Mouse (Mus musculus): ENCODE data around the gene Ifitm2.

The Ifitm2 gene

DNA sequence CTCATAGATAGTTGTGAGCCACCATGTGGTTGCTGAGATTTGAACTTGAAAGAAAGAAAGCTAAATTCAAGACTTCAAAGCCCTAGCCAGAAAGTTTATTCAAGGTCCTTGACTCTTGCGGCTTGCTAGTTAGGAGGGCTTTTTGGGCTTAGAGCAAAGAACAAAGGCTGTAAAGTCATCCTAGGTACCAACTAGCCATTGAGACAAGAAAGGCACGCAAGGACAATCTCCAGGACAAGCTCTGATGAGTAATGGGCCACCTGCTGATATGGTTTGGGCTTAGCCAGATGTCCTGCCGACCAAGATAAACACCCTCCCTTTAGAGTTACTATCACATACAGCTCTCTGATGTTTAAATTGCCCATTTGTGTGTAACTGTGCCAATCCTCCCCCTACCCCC lies 12.9 kb upstream of the Ifitm2 start:
- WGBS: 53% methylated on average over 3 of the region's 3 CpGs

DNA sequence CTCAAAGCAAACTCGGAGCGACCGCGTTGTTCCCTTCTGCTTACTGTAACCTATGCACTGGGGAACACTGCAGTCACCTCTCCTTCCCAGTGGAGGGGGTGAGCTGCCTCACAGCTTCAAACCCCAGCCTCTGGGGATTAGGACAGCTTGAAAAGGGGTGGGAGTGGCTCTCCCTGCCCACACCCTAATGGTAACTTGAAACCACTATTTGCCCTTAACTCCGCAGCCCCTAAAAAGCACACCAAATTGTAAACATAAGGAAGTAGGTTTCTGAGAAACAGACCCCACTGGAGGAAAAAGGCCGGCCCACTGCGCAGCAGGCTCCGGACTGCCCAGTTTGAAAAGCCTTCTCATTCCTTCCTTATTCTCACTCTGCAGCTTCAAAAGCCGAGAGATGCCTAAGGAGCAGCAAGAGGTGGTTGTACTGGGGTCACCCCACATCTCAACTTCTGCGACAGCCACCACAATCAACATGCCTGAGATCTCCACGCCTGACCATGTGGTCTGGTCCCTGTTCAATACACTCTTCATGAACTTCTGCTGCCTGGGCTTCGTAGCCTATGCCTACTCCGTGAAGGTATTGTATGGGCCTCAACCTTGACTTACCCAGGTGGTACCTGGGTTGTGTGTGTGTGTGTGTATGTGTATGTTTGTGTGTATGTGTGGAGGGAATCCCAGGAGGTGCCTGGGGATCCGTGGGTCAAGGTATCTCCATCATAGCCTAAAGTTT lies 12.2 kb upstream of the Ifitm2 start:
- WGBS: 64% methylated on average over 14 of the region's 14 CpGs

DNA sequence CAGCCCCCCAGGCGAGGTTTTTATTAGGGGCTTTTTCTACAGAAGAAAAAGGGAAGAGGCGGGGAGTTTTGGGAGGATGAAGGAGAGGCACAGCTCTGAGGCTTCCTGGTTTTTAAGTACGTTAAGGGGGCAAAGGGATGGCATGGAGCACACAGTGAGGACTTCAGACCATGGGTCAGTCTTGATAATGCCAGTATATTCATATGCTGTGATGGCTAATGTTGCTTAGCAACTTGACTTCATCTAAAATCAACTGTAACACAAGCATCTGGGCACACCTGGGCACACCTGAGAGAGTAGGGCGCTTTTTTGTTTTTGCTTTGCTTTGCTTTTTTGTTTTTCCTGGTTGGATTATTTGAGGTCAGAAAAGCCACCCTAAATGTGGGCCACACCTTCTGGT lies 11.1 kb upstream of the Ifitm2 start, which contains the start of gene Ifitm1:
Ifitm1 (plus strand) TSS at position 301 of the 400 bp plus-strand sequence.
- 91% methylated on average over 4 of the region's 4 CpGs for WGBS

DNA sequence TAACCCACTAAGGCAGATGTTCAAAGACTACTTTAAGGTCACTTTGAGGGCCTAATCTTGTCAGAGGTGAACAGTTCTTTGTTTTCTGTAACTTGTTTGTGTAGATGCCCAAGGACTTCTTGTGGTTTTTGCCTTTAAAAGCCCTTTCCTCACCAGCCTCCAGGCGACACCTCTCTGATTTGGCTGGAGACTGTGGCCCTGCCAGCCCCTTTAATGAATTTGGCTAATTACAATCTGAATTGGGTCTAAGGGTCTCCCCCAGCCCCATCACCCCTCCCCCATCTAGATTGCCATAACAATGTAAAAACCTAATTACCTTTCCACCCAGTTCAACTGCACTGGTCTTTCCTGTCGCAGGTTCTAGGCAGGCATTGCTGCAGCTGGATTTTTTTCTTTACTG lies 6.9 kb upstream of the Ifitm2 start:
- WGBS: 94% methylated on average over 2 of the region's 2 CpGs

DNA sequence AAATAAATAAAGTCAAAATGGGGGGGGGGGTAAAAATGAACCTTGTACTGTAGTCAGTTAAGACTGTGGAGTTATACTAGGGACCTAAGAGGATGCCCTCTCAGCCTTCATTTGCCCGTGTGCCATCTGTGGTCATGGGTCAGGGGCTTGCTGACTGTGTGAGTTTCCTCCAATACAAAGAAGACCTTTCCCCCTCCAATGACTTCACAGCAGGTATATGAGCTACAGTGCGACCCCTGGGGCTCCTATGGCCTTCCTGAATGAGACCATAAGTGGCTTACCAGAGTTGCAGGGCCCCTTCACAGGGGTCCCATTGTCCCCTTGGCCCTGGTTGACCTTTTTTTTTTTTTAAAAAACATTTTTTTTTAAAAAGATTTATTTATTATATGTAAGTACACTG lies 5.6 kb upstream of the Ifitm2 start:
- WGBS: 82% methylated on average over 2 of the region's 2 CpGs

DNA sequence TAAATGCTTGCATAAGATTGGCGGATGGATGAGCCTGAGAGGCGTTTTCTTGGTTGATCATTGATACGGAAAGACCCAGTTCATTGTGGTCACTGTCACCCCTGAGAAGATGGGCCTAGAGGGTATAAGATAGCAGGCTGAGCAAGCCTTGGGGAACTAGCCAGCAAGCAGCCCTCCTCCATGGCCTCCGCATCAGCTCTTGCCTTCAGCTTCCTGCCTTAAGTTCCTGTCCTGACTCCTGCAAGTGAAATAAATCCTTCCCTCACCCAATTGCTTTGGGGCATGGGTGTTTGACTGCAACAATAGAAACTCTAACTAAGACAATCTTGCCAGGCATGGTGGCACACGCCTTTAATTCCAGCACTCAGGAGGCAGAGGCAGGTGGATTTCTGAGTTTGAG lies 4.2 kb upstream of the Ifitm2 start:
- 86% methylated on average over 5 of the region's 5 CpGs for WGBS

DNA sequence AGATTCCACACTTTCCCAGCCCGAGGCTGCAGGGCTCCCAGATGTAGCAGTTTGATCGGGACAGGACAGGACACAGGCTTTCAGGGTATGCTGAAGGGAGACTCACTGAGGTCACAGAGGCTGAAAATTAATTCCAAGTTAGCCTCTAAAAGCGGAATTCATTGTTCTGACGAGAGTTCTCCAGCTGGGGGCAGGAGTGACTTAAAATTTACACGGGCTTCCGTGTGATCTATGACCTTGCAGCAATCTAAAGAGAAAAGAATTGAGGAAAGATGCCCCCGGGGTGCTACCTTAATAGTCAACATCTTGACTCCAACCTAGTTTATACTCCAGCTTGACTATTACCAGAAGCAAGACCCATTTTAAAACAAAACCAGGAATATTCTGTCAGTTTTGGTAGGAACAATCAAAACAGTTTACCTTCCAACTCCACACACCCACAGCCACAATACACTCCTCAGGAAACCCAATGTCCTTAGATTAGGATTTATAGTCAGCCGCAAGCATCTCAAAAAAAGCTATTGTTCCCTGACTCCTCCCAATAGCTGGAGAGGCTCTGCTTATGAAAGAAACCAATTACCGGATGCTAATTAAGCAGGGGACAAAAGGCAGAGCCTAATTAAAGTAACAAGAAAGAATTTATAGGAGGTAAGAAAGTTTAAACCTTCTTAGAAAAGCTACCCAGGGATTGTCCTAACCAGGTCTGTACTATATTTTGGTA lies 3.6 kb upstream of the Ifitm2 start:
- 30% methylated on average over 9 of the region's 9 CpGs for WGBS

DNA sequence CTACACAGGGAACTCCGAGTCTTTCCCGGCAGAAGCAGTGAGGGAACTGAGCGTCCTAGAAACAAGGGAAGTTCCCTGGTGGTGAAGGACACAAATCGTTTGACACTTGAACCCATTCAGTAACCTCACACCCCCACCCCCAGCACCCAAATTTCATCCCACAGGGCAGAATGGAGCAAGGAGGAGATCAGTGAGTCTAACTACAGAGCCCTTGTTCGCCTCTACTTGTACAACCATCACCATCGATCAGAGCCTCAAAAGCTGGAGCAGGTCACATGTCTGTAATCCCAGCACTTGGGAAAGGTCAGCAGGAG lies 726 bp upstream of the Ifitm2 start:
- WGBS: 48% methylated on average over 6 of the region's 6 CpGs

DNA sequence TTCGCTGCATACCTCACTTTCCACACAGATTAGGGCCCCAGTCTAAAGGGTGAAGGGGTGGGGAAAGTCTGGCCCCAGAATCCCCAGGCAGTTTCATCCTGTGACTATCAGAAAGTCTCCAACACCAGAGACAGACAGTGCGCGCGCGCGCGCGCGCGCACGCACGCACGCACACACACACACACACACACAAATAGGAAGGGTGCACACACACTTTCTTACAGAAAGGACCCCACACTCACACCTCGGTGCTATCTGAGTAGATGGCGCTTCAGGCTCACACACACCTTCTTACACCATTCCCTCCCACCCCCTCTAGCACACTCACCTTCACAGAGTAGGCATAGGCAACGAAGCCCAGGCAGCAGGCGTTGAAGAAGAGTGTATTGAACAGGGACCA lies 445 bp downstream of the Ifitm2 start:
- 31% methylated on average over 17 of the region's 17 CpGs for WGBS

DNA sequence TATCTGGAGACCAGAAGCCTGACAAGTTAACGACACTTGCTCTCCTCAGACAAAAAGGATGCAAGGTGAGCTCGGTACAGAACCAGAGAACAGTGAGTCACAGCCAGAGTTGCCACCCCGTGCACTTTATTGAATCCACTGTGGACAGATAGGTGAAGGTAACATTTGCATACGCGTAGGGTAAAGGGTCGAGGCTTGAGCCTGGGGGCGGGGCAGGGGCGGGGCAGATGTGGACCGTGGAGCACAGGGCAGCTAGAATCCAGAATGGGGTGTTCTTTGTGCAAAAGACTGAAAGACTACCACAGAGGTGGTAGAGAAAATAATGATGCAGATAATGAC lies 1.1 kb downstream of the Ifitm2 start:
- 33% methylated on average over 9 of the region's 9 CpGs for WGBS

DNA sequence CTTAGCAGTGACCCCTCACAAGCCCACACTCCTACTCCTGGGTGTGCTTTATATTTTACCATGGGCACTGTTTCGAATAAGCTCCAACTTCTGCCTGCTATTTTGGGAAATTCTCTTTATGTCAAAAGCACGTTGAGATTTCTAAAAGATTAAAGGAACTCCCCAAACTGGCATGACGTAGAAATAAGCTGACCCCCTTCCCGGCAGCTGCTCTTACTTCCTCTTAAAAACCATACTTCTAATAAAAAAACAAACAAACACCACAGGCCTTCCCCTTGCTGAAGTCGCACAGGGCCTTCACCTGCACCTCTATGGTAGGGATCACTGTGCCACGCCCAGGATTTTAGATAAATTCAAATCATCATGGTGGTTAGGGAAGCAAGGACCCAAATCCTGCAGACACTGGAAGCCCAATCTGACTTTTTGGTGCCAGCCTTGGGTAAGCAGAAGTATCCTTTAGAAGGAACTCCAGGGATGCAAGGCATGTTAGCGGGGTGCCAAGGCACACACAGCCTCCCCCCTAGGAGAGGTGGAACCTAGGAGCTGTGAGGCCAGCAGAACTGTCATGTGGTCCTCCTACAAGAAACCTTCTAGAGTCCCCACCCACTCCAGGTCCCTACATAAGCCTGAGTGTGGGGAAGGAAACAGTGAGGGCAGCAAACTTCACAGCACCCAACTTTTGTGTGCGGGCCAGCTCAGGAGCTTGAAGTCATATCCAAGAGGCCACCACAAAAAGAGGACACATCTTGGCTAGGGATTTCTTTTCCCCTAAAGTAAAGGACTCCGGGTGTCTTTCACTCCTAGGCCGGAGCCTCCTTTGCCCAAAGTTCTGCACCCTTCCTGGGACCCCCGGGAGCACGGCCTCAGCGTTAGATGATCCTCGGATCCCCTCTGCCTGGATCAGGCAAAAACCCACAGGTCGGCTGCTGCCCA lies 1.7 kb downstream of the Ifitm2 start:
- WGBS: 72% methylated on average over 15 of the region's 15 CpGs

DNA sequence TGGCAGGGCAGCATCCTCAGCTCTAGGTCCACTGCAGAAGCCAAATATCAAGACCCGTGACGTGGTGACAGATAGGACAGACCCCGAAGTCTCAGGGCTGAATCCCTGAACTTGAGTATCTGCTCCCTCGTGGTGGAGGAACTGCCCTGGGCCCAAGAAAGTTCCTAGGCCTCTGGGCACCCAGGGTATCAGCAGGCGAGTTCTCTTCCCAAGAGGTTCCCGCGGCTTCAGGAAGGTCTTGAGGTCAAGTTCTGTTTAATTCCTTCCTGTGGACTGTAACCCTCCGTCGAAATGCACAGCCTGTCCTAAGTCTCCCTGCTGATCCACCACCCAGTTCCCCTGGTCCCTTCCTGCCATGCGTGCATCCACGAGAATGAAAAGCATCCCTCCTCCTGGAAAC lies 2.7 kb downstream of the Ifitm2 start:
- WGBS: 84% methylated on average over 11 of the region's 11 CpGs

DNA sequence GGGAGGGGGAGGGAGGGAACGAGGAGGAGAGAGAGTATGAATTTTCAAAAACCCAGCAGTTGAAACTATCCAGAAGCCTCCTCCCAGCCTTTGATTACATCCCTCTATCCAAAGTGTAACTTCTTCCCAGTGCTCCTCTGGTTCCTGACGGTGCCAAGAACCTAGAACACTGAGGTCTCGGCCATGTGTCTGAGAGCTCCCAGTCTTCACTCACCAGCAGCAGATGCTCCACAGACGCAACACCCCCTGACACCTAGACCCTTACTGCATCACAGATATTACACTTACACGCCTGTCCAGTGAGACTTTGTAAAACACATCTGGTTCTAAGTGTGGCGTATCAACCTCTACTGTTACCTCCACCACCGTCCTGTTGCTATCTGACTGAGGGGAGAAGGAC lies 3.3 kb downstream of the Ifitm2 start:
- 88% methylated on average over 7 of the region's 7 CpGs for WGBS

DNA sequence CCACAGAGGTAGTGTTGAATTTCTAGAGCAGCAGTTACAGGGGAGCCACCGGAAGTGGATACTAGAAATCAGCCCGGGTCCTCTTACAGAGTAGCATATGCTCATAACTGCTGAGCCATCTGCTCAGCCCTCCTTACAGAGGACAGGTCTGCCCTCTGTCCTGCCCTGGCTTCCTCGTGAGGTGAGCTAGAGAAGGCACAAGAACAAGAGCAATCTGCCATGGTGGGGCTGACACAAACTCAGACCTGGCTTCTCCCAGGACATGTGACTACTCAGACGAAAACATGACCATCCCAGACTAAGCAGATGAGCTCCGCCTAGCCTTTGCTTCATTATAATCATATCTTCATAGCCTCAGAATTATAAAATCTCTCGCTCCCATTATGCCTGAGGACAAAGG lies 4.0 kb downstream of the Ifitm2 start:
- WGBS: 90% methylated on average over 6 of the region's 6 CpGs

DNA sequence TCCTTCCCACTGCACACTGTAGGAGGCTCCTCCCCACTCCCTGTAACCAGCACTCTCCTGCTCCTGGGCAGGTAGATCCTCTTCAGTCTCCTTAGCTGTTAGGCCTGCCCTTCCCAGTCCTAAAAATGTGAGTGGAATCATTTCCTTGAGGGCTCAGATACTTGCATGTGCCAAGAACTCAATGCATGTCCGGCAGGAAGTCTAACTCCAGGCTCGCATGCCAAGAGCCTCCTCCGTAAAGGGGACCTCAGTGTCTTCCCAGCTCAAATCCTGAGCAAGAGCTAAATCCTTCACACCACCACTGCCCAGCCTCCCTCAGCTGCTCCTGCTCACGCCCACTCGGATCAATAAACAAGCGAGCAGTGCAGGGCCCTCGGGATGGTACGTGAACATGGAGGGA lies 4.7 kb downstream of the Ifitm2 start:
- 67% methylated on average over 8 of the region's 8 CpGs for WGBS

DNA sequence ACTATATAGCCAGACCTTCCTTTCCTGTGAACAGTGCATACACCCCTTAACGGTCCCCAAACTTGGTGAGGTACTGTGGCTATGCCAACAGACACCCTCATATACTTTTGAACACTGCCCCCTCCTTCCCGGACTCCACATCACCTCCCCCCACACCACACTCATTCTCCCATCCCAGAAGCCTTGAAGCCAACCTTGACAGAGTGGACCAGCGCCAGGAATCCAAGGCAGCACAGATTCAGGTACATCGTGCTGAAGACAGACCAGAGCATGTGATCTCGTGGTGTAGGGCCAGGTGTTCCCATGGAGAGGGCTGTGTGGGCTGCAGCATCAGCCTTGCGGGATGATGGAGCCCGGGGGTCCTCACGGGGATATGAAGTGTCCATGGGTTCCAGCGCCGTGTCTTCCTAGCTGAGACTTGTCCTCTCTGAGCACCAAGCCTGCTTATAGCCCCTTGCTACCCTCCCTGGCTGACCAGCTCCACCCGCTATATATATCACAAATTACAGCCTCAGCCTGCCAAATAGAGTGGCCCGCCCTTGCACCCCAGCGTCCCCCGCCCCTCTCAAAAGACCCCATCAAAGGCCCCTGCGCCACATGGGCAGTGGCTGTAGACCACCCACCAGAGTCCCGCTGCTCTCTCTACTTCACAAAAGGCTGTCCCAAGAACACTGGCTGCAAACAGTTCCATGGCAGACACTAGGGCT lies 5.8 kb downstream of the Ifitm2 start, which contains the start of gene Ifitm5:
Ifitm5 (minus strand) TSS at position 468 of the 707 bp plus-strand sequence.
- WGBS: 78% methylated on average over 16 of the region's 16 CpGs

DNA sequence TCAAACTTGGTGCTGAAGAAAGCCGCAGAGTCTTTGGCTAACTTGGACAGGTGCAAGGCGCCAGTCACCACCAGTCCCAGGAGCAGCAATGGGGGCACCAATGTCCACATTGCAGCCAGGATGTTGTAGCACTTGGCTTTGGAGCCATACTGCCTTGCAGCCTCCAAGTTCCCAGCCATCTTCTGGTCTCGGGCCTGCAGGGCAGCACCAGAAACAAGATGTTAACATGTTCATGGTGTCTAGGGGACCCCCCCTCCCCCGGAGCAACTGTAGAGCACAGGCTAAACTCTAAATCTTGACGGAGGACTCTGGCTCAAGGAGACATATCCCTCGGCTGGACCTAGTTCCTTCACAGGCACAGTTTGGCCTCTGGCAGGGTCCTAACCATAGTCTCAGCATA lies 6.5 kb downstream of the Ifitm2 start:
- WGBS: 89% methylated on average over 6 of the region's 6 CpGs

DNA sequence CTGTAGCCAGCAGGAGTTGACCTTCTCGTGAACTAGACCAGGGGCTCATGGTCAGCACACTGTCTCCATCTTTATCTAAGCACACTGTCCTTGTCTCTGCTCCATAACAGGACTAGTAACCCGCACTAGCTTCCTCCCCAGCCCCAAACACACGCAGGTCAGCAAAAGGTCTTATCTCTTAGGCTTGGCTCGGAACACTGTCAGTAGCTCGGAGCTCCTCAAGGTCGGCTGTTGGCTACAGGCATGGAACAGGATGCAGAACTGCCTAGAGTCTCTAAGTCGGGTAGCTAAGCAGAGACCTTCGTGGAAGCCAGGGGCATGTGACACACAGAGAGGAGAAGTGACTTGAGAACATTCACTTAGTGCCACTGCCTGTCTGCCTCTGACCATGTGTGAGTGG lies 7.6 kb downstream of the Ifitm2 start:
- WGBS: 91% methylated on average over 8 of the region's 8 CpGs

DNA sequence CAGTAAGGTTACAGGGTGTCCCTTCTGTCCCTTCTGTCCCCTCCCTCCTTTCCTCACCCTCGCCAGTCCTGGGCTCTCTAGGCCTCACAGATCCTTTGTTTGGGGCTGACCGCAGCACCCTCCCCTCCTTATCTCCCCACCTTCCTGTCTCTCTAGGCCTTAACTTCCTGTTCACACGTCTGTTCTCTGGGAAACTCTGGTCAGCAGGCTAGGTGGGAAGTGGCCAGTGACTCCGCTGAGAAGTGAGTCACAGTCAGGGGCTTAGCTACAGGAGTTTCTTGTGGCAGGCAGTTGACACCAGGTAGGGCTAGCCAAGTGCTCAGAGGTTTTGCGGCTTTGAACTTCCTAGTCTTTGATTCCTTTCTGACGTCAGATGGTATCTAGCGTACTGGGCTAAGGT lies 8.8 kb downstream of the Ifitm2 start:
- WGBS: 80% methylated on average over 7 of the region's 7 CpGs

DNA sequence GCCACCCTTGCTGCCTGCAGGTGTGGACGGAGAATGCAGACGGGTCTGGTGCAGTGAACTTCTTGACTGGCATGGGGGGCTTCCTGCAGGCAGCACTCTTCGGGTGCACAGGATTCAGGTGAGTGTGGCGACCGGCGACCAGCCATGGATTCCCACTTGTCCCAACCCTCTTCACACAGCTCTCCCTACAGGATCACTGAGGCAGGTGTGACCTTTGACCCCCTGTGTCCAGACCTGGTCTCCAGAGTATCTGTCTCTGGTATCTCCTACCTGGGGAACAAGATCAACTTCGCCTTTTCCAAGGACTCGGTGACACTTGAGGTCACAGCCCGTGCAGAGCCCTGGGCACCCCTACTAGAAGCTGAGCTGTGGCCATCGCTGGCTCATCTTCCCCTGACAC lies 9.5 kb downstream of the Ifitm2 start:
- 94% methylated on average over 10 of the region's 10 CpGs for WGBS

DNA sequence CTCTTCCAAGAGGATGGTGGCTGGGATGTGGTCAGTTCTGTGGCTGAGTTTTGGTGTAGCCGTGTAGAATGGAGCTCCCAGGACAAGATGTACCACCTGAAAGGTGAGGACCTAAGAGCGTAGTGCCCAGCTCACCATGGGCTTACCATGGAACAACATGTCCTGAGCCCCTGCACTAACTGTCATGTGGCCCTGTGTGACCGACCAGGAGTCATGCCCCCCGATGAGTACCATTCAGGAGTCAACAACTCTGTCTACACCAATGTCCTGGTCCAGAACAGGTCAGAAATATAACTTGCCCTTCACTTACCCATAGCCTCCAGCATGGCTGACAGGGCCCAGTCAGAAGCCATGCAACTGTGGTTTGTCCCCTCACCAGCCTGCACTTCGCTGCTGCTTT lies 10.5 kb downstream of the Ifitm2 start:
- 98% methylated on average over 5 of the region's 5 CpGs for WGBS

DNA sequence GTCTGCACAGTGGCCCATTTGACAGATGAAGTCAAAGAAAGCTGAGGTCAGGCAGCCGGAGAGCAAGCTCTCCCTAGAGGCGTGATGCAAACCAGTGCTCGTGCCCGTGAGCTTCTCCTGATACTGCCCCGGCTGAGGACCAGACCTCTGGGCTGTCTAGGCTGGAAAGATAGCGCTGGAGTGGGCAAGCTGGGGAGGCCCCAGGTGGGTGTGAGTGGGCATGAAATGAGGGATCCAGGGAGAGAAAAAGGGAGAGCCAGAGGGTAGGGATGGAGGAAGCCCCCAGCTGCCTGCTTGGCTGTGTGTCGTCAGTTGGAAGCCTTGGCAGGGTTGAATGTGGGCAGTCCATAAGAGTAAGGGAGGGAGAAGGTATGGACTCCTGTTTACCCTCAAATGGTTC lies 11.6 kb downstream of the Ifitm2 start:
- 96% methylated on average over 7 of the region's 7 CpGs for WGBS

All from cerebral cortex, adult 2 months (tissue).